Mouse (Mus musculus): ENCODE measurements around the gene Strn4.

The Strn4 gene

DNA sequence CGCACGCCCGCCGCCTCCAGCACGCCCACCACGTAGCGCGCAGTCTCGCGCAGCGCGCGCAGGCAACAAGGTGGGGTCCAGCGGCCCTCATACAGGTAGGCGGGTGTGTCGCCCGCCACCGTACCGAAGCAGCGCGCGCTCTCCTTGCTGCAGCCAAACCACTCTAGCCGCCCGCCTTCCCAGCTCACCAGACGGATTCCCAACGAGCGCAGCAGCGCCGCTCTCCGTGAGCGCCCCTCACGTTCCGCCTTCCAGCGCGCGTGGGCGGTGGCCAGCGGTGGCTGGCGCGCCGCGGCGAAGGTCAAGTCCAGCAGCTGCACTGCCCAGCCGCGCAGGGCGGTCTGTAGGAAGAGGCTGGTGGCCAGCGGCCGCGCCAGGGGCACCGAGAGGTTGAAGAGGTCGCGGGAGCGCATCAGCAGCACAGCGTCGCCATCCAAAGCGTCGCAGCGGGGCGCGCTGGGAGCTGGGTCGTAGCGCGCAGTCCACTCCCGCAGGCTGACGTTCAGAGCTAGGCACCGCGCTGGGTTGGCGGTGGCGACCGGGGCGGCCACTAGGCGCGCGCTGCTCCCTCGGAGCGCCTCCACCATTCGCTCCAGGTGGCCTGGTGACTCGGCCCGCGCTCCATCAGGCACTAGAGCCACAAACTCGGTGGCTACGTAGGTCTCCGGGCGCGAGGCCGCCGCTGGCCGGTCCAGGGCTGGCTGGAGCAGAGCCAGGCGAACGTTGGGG is 4.6 kb upstream of the Strn4 start:
- DNase-seq (ENCODE audit: low spot score in 2 of 2) = no peak

DNA sequence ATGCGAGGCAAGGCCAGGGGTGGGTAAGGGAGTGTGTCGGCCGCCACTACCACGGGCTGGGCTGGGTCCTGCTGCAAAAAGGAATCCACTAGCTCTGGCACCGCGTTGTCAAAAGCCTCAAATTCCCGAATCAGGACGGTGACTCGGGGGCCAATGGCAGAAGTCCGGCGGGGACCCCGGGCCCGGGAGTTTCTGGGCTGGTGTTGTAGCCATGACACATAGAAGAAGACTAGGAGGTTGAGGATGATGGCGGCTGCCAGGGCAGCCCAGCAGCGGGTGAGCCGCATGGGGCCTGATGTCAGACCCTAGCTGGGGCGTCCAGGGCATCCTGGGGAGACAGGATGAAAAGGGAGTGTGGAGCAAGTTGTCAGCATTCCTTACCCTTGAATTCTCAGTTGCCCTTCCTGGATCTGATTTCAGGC is 4.0 kb upstream of the Strn4 start:
- DNase-seq (ENCODE audit: low spot score in 2 of 2) = no peak

DNA sequence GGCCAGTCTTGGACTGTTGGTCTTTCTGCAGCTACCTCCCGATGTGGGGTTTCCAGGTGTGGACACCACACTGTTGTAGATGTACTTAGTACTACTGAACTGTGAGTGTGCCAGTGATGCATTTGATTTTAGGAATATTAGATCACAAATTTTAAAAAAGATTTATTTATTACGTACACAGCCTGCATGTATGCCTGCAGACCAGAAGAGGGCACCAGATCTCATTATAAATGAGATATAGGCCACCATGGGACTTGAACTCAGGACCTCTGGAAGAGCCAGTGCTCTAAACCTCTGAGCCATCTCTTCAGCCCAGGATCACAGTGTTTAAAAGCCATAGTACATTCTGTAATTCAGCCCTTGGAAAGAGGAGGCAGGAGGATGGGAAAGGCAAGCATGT is 3.2 kb upstream of the Strn4 start:
- no peak for DNase-seq (ENCODE audit: low spot score in 2 of 2)

DNA sequence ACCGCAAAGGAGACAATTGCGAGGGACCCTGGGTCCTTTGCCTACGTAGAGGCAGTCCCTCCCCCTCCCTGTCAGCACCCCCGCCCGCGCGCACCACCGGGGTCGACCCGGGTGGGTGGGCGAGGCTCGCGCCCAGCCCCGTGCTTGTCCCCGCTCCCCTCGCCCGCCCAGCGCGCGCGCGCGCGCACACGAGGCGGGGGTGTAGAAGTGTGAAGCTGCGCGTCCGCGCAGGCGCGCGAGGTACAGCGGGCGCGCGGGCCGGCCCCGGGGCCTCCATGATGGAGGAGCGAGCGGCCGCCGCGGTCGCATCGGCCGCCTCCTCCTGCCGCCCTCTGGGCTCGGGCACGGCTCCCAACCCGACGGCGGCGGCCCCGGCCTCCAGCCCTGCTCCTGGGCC is 387 bp downstream of the Strn4 start:
- peak in 1 of 2 experiments; percentile 84 for DNase-seq (ENCODE audit: low spot score in 2 of 2)

DNA sequence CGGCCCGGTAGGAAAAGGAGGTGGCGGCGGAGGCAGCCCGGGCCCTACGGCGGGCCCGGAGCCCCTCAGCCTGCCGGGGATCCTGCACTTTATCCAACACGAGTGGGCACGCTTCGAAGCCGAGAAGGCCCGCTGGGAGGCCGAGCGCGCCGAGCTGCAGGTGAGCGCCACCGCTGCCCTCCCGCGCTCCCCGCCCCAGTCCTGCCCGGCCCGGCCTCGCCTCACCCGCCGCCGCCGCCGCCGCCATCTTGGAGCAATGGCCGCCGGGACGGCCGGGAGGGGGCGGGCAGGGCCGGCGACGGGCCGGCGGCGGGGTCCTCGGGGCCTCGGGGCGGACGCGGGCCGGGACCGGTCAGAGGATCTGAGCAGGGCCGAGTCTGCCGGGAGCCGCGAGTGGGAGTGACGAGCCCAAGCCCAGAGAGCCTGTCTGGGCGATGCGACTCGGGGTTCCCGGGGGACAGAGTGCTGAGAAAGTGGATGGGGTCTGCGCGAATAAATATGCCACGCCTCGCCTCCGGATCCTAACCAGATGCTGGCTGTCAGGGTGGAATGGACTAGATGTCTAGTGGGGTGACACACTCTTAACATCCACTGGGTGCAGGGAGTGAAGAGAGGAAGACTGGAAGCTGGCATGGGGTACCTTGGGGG is 910 bp downstream of the Strn4 start, which contains the start of gene Fkrp:
Gene Fkrp, minus strand, starts transcription at position 258 of the 648 bp plus-strand sequence.
- DNase-seq (ENCODE audit: low spot score in 2 of 2) = peak; percentile 78 to 80

DNA sequence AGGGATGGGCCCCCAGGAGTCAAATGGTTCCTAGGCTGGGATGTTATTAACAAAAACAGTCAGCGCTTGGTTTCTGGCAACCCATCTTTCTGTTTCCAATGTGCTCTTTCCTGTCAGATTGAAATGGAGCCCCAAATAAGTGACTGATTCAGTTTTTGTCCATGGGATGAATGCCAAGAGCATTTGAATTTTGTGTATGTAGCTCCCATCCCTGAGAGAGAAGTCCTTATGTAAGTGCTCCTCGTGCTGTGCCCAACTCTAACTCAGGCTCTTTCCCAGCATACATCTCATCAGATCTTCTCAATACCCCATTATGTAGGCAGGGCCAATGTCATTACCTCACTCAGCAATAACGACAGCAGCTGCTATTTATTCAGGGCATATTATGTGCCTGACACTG is 2.0 kb downstream of the Strn4 start:
- DNase-seq (ENCODE audit: low spot score in 2 of 2) = no peak

DNA sequence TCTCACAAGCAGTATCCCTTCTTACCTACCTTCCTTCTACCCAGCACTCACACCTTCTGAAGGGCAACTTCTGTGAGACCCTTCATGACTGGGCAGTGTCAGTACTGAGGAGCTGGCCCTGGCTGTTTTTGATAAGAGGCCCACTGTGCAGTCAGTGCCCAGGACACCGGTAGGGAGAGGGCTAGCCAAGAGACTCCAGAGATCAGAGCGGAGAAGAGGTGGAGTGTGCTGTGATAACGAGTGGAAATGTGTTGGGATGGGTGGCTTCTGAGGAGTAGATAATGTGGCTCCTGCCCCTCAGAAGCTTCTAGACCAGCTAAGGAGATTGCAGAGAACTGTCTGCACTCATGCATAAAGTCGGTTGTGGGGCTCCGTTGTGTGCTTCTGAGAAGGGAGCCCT is 4.1 kb downstream of the Strn4 start:
- DNase-seq (ENCODE audit: low spot score in 2 of 2) = no peak

GRCm38 (mm10) chr7:16820271-16820763 is 4.6 kb downstream of the Strn4 start:
- DNase-seq (ENCODE audit: low spot score in 2 of 2) = no peak

GRCm38 (mm10) chr7:16821091-16821490 is 5.4 kb downstream of the Strn4 start:
- DNase-seq (ENCODE audit: low spot score in 2 of 2) = no peak

- no peak for DNase-seq (ENCODE audit: low spot score in 2 of 2)
These were observed 6.0 kb downstream of the Strn4 start for GRCm38 (mm10) chr7:16821669-16822101.

GRCm38 (mm10) chr7:16823734-16824133 is 8.0 kb downstream of the Strn4 start:
- no peak for DNase-seq (ENCODE audit: low spot score in 2 of 2)

DNA sequence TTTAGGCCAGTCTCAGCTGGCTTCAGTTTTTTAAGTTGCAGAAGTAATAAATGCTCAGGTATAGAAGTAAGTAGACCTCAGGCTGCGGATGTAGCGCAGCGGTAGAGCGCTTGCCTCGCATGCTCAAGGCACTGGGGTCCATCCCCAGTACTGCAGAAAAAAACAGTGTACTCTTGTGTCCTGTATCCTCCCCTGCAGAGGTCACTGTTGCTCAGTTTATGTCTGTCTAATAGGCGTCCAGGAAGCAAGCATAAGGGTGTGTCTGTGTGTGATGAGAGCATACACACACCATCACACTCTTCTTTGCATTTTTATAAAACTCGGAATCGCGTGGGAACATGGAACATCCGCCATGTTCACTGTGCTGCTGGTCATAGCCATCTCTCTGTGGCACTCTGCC is 10.1 kb downstream of the Strn4 start:
- peak in 1 of 2 experiments; percentile 68 for DNase-seq (ENCODE audit: low spot score in 2 of 2)

DNA sequence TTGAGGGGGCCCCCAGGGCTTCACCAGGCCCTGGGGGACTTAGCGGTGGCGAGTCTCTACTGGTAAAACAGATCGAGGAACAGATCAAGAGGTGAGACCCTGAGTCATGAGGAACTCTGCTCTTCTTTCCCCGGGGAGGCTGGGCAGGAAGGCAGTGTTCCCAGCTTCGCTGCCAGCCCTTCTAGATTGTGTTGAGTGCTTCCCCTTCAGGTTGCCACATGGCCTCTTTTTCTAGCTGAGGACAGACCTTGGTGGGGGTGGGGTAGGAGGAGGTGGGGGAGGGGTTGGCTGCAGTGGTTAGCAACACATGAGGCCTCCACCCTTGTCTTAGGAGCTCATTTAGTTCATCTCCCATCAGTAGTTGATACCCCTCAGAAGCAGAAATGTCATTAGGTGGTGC is 10.9 kb downstream of the Strn4 start:
- DNase-seq (ENCODE audit: low spot score in 2 of 2) = no peak

- DNase-seq (ENCODE audit: low spot score in 2 of 2) = no peak
These were observed 11.6 kb downstream of the Strn4 start for GRCm38 (mm10) chr7:16827274-16827673.

- no peak for DNase-seq (ENCODE audit: low spot score in 2 of 2)
These were observed 14.8 kb downstream of the Strn4 start for GRCm38 (mm10) chr7:16830449-16830848.

DNA sequence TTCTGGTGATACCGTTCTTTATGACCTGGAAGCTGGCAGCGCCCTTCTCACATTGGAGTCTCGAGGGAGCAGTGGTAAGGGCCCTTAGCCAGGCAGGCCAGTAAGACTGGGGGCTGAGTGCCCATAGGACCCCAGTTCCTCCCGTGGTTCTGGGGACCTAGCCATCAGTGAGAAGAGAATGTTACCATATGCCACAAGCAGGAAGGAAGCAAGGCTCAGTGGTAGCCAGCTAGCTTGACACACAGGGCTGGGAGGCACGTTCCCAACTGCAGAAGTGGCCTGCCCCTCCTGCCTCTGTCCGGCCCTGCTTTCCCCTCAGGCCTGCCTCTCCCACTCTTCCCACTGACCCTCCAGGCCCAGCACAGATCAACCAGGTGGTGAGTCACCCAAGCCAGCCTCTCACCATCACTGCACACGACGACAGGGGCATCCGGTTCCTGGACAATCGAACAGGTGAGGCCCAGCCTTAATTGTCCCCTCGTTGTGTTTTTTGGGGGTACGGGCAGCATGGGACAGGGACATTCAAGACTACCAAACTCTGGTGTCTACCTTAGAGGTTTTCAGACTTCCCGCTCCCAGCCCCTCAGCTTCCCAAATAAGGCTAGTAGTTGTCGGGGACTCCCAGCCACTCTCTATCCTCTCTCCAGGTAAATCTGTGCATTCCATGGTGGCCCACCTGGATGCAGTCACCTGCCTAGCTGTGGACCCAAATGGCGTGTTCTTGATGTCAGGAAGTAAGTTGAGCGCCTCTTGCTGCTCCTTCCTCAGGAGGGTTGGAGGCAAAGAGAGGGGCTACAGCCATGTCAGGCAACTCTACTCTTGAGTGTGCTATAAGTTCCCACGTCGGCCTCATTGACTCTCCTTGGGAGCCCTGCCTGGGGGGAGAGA is 22.5 kb downstream of the Strn4 start:
- DNase-seq (ENCODE audit: low spot score in 2 of 2) = no peak

GRCm38 (mm10) chr7:16838804-16839426 is 23.2 kb downstream of the Strn4 start:
- DNase-seq (ENCODE audit: low spot score in 2 of 2) = no peak

GRCm38 (mm10) chr7:16839427-16840108 is 23.9 kb downstream of the Strn4 start:
- DNase-seq (ENCODE audit: low spot score in 2 of 2) = no peak

- DNase-seq (ENCODE audit: low spot score in 2 of 2) = no peak
These were observed 24.4 kb downstream of the Strn4 start for GRCm38 (mm10) chr7:16840109-16840491.

DNA sequence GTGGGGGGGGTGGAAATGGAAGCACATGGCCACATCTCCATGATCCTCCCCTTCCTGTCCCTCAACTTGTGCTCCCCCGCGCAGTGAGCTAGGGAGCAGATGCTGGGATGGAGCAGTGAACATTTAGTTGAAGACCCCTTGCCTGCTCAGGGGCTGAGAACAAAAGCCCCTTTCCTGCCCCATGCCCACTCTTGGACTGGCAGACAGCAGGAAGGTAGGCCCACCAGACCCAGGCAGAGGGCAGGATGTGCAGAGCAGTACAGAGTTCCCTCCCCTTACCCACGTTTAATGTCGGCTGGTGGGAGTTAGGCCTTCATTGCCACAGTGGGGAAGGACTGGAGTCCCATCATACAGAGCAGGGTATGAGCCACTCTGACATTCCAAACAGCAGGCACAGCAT is 25.4 kb downstream of the Strn4 start:
- DNase-seq (ENCODE audit: low spot score in 2 of 2) = no peak

Measured in spleen, postnatal 10 days (tissue).